Mouse (Mus musculus) hematopoietic stem cell, adult 5-6 weeks (primary cell): Measurements from ENCODE around the gene Dmrta1. TPM values are rescaled to one million over a fixed set of nuclear protein-coding genes. Genes with fewer than 3 reads are reported as not detected.
"Not testable (repeated sequence)": the region's sequence is repeated elsewhere in the genome, so short reads cannot be mapped to it uniquely, and the experiment has no call there.

ENCODE experiments used
- ATAC-seq, 2 experiments: fragments of 125-278 bp in 1 of 2; replicated peaks in 1 of 2; 2 replicates each; pipeline ENCODE4 v1.8.0; 2016 to 2017; ENCODE audit warnings: inconsistent platforms in 2 of 2, mild to moderate bottlenecking in 2 of 2, moderate number of reproducible peaks in 2 of 2, low read depth in 1 of 2, moderate TSS enrichment in 1 of 2; ENCODE audit not compliant: low FRiP score in 2 of 2, poor library complexity in 2 of 2, severe bottlenecking in 2 of 2, insufficient read depth in 1 of 2, low TSS enrichment in 1 of 2
- total RNA-seq: library from RNA; stranded (forward); fragments of 172-1452, 232-1000 nt; gene quantifications from 2 replicates; pipeline ENCODE4 v1.2.3, GENCODE M21; 2017

Gene Dmrta1
- total RNA-seq, 1 experiment from 2014 or later = not detected

DNA sequence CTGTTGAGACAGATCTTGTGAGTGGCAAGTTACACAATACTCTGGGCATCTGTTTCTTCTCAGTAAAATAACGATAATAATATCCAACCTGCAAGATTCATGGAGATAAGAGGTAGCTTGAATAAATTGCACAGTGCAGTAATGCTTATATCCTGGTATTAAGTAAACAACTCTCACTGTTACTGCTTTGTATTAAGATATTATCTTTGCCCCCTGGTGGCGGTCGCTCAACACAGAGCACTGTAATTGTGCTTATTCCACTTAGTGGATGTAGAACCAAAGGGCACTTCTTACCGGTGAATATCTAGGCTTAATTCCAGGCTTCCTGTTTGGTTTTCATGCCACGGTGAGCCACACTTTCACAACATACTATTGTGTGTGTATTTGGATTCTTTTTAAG, 16.4 kb downstream of the Dmrta1 start:
- ATAC-seq = no peak

GRCm38 (mm10) chr4:89697951-89698350, 18.7 kb downstream of the Dmrta1 start:
- no peak for ATAC-seq

GRCm38 (mm10) chr4:89723526-89724190, 44.4 kb downstream of the Dmrta1 start:
- not testable (repeated sequence) for ATAC-seq
